Mouse (Mus musculus) kidney, embryonic 16.5 days (tissue): ENCODE data around the gene 1810065E05Rik. TPM values are rescaled to one million over a fixed set of nuclear protein-coding genes. Genes with fewer than 3 reads are reported as not detected.

Experiments
- ATAC-seq: fragments of 200-750 bp; cut with Nextera tagmentation; 2 replicates; pipeline ENCODE4 v1.8.0; 2017; ENCODE audit warnings: moderate TSS enrichment; ENCODE audit not compliant: low FRiP score, low TSS enrichment
- H3K27ac ChIP-seq: fragments of 300-500 bp; sonication (generic); 2 replicates; pipeline ENCODE4 v1.5.1; 2014; ENCODE audit warnings: low read length
- H3K27me3 ChIP-seq: fragments of 300-500 bp; sonication (generic); 2 replicates; pipeline ENCODE4 v1.6.1; 2014; ENCODE audit warnings: low read length, control low read depth, mixed read lengths; ENCODE audit not compliant: insufficient read depth
- H3K36me3 ChIP-seq: fragments of 300-500 bp; sonication (generic); 2 replicates; pipeline ENCODE4 v1.6.1; 2014; ENCODE audit warnings: low read length, control low read depth, mixed read lengths; ENCODE audit not compliant: insufficient read depth
- H3K4me1 ChIP-seq: fragments of 300-500 bp; sonication (generic); 2 replicates; pipeline ENCODE4 v1.6.1; 2014; ENCODE audit warnings: low read length, control low read depth, mixed read lengths; ENCODE audit not compliant: insufficient read depth
- H3K4me2 ChIP-seq: fragments of 300-500 bp; sonication (generic); replicated peaks from 2 replicates; pipeline ENCODE4 v1.6.1; 2014; ENCODE audit warnings: low read depth, low read length
- H3K4me3 ChIP-seq: fragments of 300-500 bp; sonication (generic); 2 replicates; pipeline ENCODE4 v1.5.1; 2014; ENCODE audit warnings: mild to moderate bottlenecking, low read length
- H3K9ac ChIP-seq: fragments of 300-500 bp; sonication (generic); replicated peaks from 2 replicates; pipeline ENCODE4 v1.6.1; 2014; ENCODE audit warnings: low read length
- H3K9me3 ChIP-seq: fragments of 300-500 bp; sonication (generic); 2 replicates; pipeline ENCODE4 v1.6.1; 2016; ENCODE audit warnings: low read length, control low read depth
- WGBS: fragments of 180-500 bp; shearing (Covaris S2); extraction: QIAGEN DNeasy Blood & Tissue Kit; methylation state at CpG from one replicate; pipeline ENCODE4 v1.1.7; 2014; 5-methylcytosine and 5-hydroxymethylcytosine counted together
- polyA plus RNA-seq: library from polyadenylated mRNA; unstranded; fragments of >200 nt; fragmentation: Nextera tagmentation; extraction: Ambion mirVana; gene quantifications from 2 replicates; pipeline ENCODE4 v1.2.1, GENCODE M21; 2015

1810065E05Rik gene
- not detected in 2 replicates for polyA plus RNA-seq

DNA sequence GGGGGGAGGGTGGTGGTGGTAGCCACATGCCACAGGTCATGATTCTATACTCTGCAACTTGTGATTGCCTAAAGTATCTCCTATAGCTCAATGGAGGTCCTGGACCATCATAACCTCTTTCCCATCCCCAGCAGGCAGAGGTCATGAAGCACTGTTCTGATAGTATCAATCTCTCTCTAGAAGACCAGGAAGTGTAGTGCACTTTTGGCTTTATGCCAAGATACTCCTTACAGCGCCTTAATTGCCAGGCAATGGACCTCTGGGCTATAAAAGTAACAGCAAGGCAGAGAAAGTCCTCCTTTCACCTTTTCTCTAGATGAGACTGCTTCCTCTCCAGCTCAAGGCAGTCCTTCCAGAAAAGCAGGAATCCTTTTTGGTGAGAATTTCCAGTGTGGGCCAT is at the start of gene 1810065E05Rik:
Gene 1810065E05Rik (plus strand): TSS at position 297 of the 400 bp plus-strand sequence.
- no peak within 1 kb of the TSS for H3K4me2 ChIP-seq
- H3K36me3 ChIP-seq: no peaks in the 10 kb centered on the region
- no peak within 1 kb of the TSS for H3K9ac ChIP-seq
- H3K4me3 ChIP-seq: no peak within 1 kb of the TSS
- ATAC-seq: no peak
- WGBS: 42% methylated on average over 1 of the region's 1 CpGs
- H3K9me3 ChIP-seq: no peaks in the 10 kb centered on the region
- no peak within 1 kb of the TSS for H3K27ac ChIP-seq
- no peaks in the 10 kb centered on the region for H3K27me3 ChIP-seq
- no peaks in the 10 kb centered on the region for H3K4me1 ChIP-seq

DNA sequence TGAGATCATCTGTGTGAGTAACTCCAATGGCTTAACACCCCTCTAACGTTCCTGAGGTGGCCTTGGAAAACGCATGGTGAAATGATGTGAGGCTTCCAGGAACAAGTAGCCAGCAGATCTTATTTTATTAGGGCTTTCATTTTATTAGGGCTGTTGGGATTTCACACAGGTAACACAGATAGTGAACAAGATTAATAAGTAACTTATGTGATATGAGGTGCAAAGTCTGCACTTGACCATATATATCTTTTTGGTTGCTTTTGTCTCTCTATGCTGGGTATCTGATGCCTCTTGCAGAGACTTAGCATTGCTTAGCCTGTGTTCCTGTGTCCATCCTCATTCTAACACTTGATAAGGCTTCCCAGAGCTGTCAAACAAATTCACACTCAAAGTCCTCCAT is 43.6 kb upstream of the 1810065E05Rik start:
- Histone ChIP-seq H3K4me1 (no peaks in the 10 kb centered on the region), H3K4me2 (no peak overlapping the region), H3K27me3 (no peaks in the 10 kb centered on the region), H3K9ac (no peak overlapping the region), H3K27ac (no peak overlapping the region), H3K4me3 (no peak overlapping the region), H3K9me3 (no peaks in the 10 kb centered on the region), H3K36me3 (no peaks in the 10 kb centered on the region)
- ATAC-seq: no peak
- 75% methylated on average over 2 of the region's 2 CpGs for WGBS

- no peaks in the 10 kb centered on the region for H3K4me1 ChIP-seq
- H3K9me3 ChIP-seq: no peaks in the 10 kb centered on the region
- H3K27ac ChIP-seq: no peak overlapping the region
- no peaks in the 10 kb centered on the region for H3K27me3 ChIP-seq
- no peak overlapping the region for H3K9ac ChIP-seq
- ATAC-seq: no peak
- H3K4me3 ChIP-seq: no peak overlapping the region
- H3K36me3 ChIP-seq: no peaks in the 10 kb centered on the region
- 41% methylated on average over 1 of the region's 1 CpGs for WGBS
- no peak overlapping the region for H3K4me2 ChIP-seq
Measured at GRCm38 (mm10) chr11:58377686-58378085, 43.2 kb upstream of the 1810065E05Rik start.

DNA sequence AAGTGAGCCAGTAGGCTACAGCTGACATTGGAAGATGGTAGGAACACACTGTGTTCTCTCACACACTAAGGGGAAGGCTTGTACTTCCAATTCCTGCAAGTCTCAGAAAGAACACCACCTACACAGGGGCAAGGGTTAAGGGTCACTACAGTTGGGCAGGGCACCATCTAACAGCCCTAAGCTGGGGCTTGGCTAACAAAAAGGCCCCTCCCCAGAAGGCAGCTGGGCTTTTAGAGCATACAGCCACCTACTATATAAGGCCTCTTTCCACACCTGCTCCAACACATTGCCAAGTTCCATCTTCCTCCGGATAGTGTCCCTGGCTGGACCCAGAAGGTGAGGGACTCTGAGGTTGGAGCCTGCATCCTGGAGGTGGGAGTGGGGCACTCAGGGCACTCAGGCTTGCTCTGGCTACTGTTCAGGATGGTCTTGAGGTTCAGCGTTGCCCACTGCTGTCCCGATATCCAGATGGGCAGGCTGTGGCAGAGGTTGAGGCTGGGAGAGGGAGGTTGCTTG is 42.1 kb upstream of the 1810065E05Rik start, which contains the start of gene Lypd8:
Gene Lypd8 (plus strand): TSS at position 281 of the 516 bp plus-strand sequence.
- no peaks in the 10 kb centered on the region for H3K4me1 ChIP-seq
- no peak within 1 kb of the TSS for H3K27ac ChIP-seq
- H3K4me3 ChIP-seq: no peak within 1 kb of the TSS
- no peaks in the 10 kb centered on the region for H3K9me3 ChIP-seq
- no peaks in the 10 kb centered on the region for H3K27me3 ChIP-seq
- H3K36me3 ChIP-seq: no peaks in the 10 kb centered on the region
- WGBS: 92% methylated on average over 3 of the region's 3 CpGs
- no peak within 1 kb of the TSS for H3K4me2 ChIP-seq
- no peak for ATAC-seq
- H3K9ac ChIP-seq: no peak within 1 kb of the TSS

DNA sequence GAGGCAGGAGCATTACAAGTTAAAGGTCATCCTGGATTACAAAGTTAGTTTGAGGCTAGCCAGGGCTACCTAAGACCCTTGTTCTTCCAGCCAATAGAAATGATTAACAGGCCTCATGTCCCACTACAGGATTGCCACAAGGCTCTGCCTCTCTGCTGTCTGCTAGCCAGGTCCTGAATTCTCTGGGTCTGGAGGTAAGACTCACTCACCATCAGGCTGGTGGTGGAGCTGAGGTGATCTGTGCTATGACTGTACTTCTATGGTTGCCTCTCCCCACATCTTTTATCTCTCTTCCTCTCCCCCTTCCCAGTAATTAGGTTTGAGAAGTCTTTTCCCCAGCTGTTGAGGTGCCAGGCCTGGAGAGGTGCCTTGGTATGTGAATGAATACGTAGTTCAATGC is 41.4 kb upstream of the 1810065E05Rik start:
- WGBS: 92% methylated on average over 1 of the region's 1 CpGs
- H3K36me3 ChIP-seq: no peaks in the 10 kb centered on the region
- no peak overlapping the region for H3K4me3 ChIP-seq
- no peaks in the 10 kb centered on the region for H3K4me1 ChIP-seq
- H3K27ac ChIP-seq: no peak overlapping the region
- H3K4me2 ChIP-seq: no peak overlapping the region
- no peaks in the 10 kb centered on the region for H3K27me3 ChIP-seq
- H3K9ac ChIP-seq: no peak overlapping the region
- no peaks in the 10 kb centered on the region for H3K9me3 ChIP-seq
- ATAC-seq: no peak

DNA sequence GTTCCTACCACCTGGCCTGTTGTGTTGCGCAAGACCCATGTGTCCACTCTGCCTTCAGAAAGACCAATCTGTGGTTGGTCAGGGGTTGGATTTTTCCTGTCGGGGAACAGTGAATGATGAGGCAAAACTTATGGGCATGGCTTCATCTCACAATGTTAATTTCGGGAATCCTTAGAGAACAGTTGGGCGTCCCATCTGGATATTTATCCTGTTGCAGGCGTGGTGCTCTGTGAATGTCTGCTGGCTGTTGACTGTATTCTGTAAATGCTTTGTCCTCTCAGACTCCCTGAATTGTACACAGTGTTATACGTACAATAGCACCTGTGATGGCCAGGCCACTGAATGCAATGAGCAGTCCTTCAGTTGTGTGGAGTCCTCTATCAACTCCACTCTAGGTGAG is 38.4 kb upstream of the 1810065E05Rik start:
- H3K4me3 ChIP-seq: no peak overlapping the region
- no peak overlapping the region for H3K4me2 ChIP-seq

DNA sequence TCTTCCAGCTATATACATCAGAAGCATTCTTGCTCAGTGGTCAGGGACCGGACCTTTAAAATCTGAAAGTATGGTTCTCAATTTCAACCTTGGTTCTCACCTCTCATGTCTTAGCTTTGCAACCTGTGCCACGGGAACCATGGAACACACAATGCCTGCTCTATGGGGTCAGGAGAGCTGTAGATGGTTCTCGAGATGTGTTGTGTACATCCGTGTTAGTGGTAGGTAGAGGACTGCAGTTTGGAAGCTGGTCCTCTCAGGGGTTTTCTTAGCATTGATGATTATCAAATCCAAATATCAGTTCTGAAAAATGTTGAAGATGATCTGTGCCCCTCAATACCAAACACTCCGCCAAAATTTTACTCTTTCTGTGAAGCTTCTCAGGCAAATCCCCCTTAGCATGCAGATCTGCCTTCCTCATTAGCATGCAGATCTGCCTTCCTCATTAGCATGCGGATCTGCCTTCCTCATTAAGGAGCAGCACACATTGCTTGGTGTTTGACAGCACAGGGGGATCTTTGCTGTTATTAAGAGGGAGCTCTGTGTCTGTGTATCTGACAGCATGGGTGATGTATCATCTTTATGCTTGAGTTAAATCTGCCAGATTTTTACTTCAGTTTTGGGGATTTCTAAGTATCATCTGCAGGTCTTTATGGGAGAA is 20.8 kb upstream of the 1810065E05Rik start:
- WGBS: 61% methylated on average over 6 of the region's 6 CpGs
- no peak for ATAC-seq
- H3K9ac ChIP-seq: no peak overlapping the region

More for the DNA sequence above, 38.4 kb upstream of the 1810065E05Rik start:
- H3K36me3 ChIP-seq: no peaks in the 10 kb centered on the region
- no peak for ATAC-seq
- no peak overlapping the region for H3K27ac ChIP-seq
- no peaks in the 10 kb centered on the region for H3K27me3 ChIP-seq
- no peaks in the 10 kb centered on the region for H3K4me1 ChIP-seq
- WGBS: 92% methylated on average over 6 of the region's 6 CpGs
- no peaks in the 10 kb centered on the region for H3K9me3 ChIP-seq
- H3K9ac ChIP-seq: no peak overlapping the region

DNA sequence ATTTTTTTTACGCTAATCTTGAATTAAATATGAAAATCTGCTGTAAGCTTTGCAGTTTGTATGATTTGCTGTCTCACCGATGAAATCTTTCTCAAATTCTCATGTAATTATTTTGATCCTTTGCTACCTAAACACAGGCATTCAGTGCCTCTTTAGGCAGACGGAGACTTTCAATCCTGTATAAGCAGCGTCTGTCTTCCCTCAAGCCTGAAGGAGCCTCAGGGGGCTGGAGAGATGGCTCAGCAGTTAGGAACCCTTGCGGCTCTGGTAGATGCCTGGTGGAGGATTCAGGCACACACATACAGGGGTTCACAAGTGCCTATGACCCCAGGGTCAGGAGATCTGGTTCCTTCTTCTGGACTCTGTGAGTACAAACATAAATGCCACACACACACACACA is 20.3 kb upstream of the 1810065E05Rik start:
- no peaks in the 10 kb centered on the region for H3K36me3 ChIP-seq
- no peaks in the 10 kb centered on the region for H3K4me1 ChIP-seq
- no peak overlapping the region for H3K4me3 ChIP-seq
- WGBS: 69% methylated on average over 5 of the region's 5 CpGs
- H3K4me2 ChIP-seq: no peak overlapping the region
- no peak for ATAC-seq
- H3K27me3 ChIP-seq: no peaks in the 10 kb centered on the region
- no peaks in the 10 kb centered on the region for H3K9me3 ChIP-seq
- H3K9ac ChIP-seq: no peak overlapping the region
- H3K27ac ChIP-seq: no peak overlapping the region

More for the DNA sequence above, 20.8 kb upstream of the 1810065E05Rik start:
- H3K9me3 ChIP-seq: no peaks in the 10 kb centered on the region
- H3K27ac ChIP-seq: no peak overlapping the region
- H3K36me3 ChIP-seq: no peaks in the 10 kb centered on the region
- H3K4me3 ChIP-seq: no peak overlapping the region
- no peak overlapping the region for H3K4me2 ChIP-seq
- no peaks in the 10 kb centered on the region for H3K27me3 ChIP-seq
- H3K4me1 ChIP-seq: no peaks in the 10 kb centered on the region

GRCm38 (mm10) chr11:58408066-58408465 is 12.8 kb upstream of the 1810065E05Rik start:
- Histone ChIP-seq H3K27ac (no peak overlapping the region), H3K4me1 (no peaks in the 10 kb centered on the region), H3K36me3 (no peaks in the 10 kb centered on the region), H3K4me3 (no peak overlapping the region), H3K9ac (no peak overlapping the region), H3K9me3 (no peaks in the 10 kb centered on the region), H3K27me3 (no peaks in the 10 kb centered on the region), H3K4me2 (no peak overlapping the region)
- ATAC-seq: no peak
- 79% methylated on average over 3 of the region's 3 CpGs for WGBS

DNA sequence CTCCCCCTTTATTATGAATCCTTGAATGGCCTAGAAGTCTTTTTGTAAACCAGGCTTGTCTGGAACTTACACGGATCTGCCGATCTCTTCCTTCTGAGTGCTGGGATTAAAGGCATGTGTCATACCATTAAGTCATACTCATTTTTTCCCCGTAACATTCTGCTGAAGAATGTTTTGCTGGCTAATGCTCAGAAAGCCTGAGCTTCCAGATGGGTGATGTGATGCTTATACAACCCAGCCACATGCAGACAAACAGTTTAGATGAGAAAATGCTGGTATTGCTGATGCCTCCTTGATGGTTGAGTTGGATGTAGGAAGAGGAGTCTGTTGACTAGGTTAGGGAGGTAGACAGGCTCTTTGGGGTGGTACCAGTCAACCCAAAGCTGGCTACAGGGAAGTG is 2.6 kb upstream of the 1810065E05Rik start:
- no peak for ATAC-seq
- no peaks in the 10 kb centered on the region for H3K36me3 ChIP-seq
- WGBS: 73% methylated on average over 3 of the region's 3 CpGs
- no peaks in the 10 kb centered on the region for H3K9me3 ChIP-seq
- H3K4me3 ChIP-seq: no peak overlapping the region
- no peak overlapping the region for H3K9ac ChIP-seq
- no peaks in the 10 kb centered on the region for H3K4me1 ChIP-seq
- no peaks in the 10 kb centered on the region for H3K27me3 ChIP-seq
- H3K27ac ChIP-seq: no peak overlapping the region
- no peak overlapping the region for H3K4me2 ChIP-seq
